ENCODE assay signal across 26 mouse cellular contexts in genomic region chr6:147416592-147416991, GRCm38 (mm10). TPM values are rescaled to one million over a fixed set of nuclear protein-coding genes. Genes with fewer than 3 reads are reported as not detected.
DNase-seq lines count a peak whose midpoint lies in the region; ATAC-seq and TF ChIP-seq lines count a peak whose summit lies in the region.
"Had no signal": no experiment of that assay in that cellular context is flagged by ENCODE, and none has a peak within 500 bp of the region (broad histone marks: within the 10 kb centered on the region; RNA-seq: fewer than 3 reads in every experiment).

No protein-coding gene starts in this region.

- no peak overlapping the region for H3K4me2 ChIP-seq in lung, embryonic 14.5 days
- no peak overlapping the region for H3K4me2 ChIP-seq in limb, embryonic 13.5 days (replicated peaks)
- H3K4me2 ChIP-seq in midbrain, embryonic 15.5 days, result no peak overlapping the region
- H3K4me2 ChIP-seq: hindbrain, embryonic 15.5 days; liver, embryonic 15.5 days; lung, embryonic 15.5 days; midbrain, embryonic 12.5 days; neural tube, embryonic 13.5 days had no signal

- no peaks in the 10 kb centered on the region for H3K27me3 ChIP-seq in lung, embryonic 14.5 days (ENCODE audit: insufficient read depth, low read length)
- H3K27me3 ChIP-seq in limb, embryonic 13.5 days, result peaks cover 6% of the 10 kb centered on the region; the same call in 1 of the 2 replicates
- H3K27me3 ChIP-seq in midbrain, embryonic 15.5 days (replicated peaks), result no peaks in the 10 kb centered on the region
- H3K27me3 ChIP-seq: CH12.LX; hindbrain, embryonic 15.5 days; liver, embryonic 15.5 days; lung, embryonic 15.5 days; midbrain, embryonic 12.5 days; neural tube, embryonic 13.5 days had no signal

- peak; percentile 34 for DNase-seq in embryo, embryonic 10.5 days (ENCODE audit: low spot score)
- no peak for DNase-seq in embryo, embryonic 10 days (ENCODE audit: low spot score)
- peak; percentile 55 for DNase-seq in lung, embryonic 14.5 days
- no peak for DNase-seq in lung, postnatal 4 days
- DNase-seq: adrenal gland, adult 8-10 months; cerebellum, adult 2 months; cerebellum, postnatal 14 days; heart, postnatal 14 days; kidney, adult 11 months; kidney, postnatal 10 days; layer of hippocampus, adult 9-11 months; right cerebral cortex, postnatal 14 days; thymus, postnatal 4 days had no signal

- no peaks in the 10 kb centered on the region for H3K9me3 ChIP-seq in lung, embryonic 14.5 days (ENCODE audit: low read depth, low read length)
- H3K9me3 ChIP-seq in limb, embryonic 13.5 days, result no peaks in the 10 kb centered on the region
- H3K9me3 ChIP-seq in midbrain, embryonic 15.5 days, result no peaks in the 10 kb centered on the region
- H3K9me3 ChIP-seq: hindbrain, embryonic 10.5 days; hindbrain, embryonic 15.5 days; liver, embryonic 15.5 days; lung, embryonic 15.5 days; midbrain, embryonic 12.5 days; neural tube, embryonic 13.5 days had no signal

- no peak overlapping the region for H3K9ac ChIP-seq in lung, embryonic 14.5 days
- H3K9ac ChIP-seq in limb, embryonic 13.5 days, result no peak overlapping the region
- H3K9ac ChIP-seq in midbrain, embryonic 15.5 days, result no peak overlapping the region
- H3K9ac ChIP-seq: hindbrain, embryonic 15.5 days; liver, embryonic 15.5 days; lung, embryonic 15.5 days; midbrain, embryonic 12.5 days; neural tube, embryonic 13.5 days had no signal

- H3K27ac ChIP-seq in lung, embryonic 14.5 days (ENCODE audit: low read depth), result no peak overlapping the region
- H3K27ac ChIP-seq in limb, embryonic 13.5 days, result no peak overlapping the region
- no peak overlapping the region for H3K27ac ChIP-seq in midbrain, embryonic 15.5 days
- H3K27ac ChIP-seq: hindbrain, embryonic 10.5 days; hindbrain, embryonic 15.5 days; liver, embryonic 15.5 days; lung, embryonic 15.5 days; midbrain, embryonic 12.5 days; neural tube, embryonic 13.5 days had no signal

- H3K4me3 ChIP-seq in lung, embryonic 14.5 days (ENCODE audit: low read depth, low read length), result no peak overlapping the region
- H3K4me3 ChIP-seq in limb, embryonic 13.5 days, result no peak overlapping the region
- H3K4me3 ChIP-seq in midbrain, embryonic 15.5 days, result no peak overlapping the region
- H3K4me3 ChIP-seq: hindbrain, embryonic 10.5 days; hindbrain, embryonic 15.5 days; liver, embryonic 15.5 days; lung, embryonic 15.5 days; midbrain, embryonic 12.5 days; neural tube, embryonic 13.5 days had no signal

- H3K36me3 ChIP-seq in lung, embryonic 14.5 days (ENCODE audit: insufficient read depth), result no peaks in the 10 kb centered on the region
- H3K36me3 ChIP-seq in limb, embryonic 13.5 days, result no peaks in the 10 kb centered on the region
- no peaks in the 10 kb centered on the region for H3K36me3 ChIP-seq in midbrain, embryonic 15.5 days (replicated peaks)
- H3K36me3 ChIP-seq: hindbrain, embryonic 10.5 days; hindbrain, embryonic 15.5 days; liver, embryonic 15.5 days; lung, embryonic 15.5 days; midbrain, embryonic 12.5 days; neural tube, embryonic 13.5 days had no signal

- ATAC-seq in lung, embryonic 14.5 days (ENCODE audit: insufficient read depth), result peak; percentile 52; the same call in 1 of the 2 replicates
- ATAC-seq in limb, embryonic 13.5 days (ENCODE audit: low FRiP score, low read depth), result peak; percentile 67; the same call in 1 of the 2 replicates
- no peak for ATAC-seq in erythroid progenitor cell, adult 5-6 weeks (replicated peaks; ENCODE audit: low FRiP score, poor library complexity, severe bottlenecking)
- no peak for ATAC-seq in midbrain, embryonic 15.5 days (replicated peaks)
- ATAC-seq: activated CD4-positive, CD25-positive, alpha-beta regulatory T cell, adult 4 months; forebrain, embryonic 16.5 days; inflammation-experienced regulatory T-cells, adult 6 months had no signal

- no peak for TF ChIP-seq CTCF in lung, embryonic 14.5 days (IDR thresholded peaks at IDR 0.05; ENCODE audit: low read depth)

- no peaks in the 10 kb centered on the region for H3K4me1 ChIP-seq in lung, embryonic 14.5 days (ENCODE audit: insufficient read depth)
- H3K4me1 ChIP-seq in limb, embryonic 13.5 days, result peaks cover 5% of the 10 kb centered on the region; the same call in 1 of the 2 replicates
- no peaks in the 10 kb centered on the region for H3K4me1 ChIP-seq in midbrain, embryonic 15.5 days
- H3K4me1 ChIP-seq: hindbrain, embryonic 10.5 days; hindbrain, embryonic 15.5 days; liver, embryonic 15.5 days; lung, embryonic 15.5 days; midbrain, embryonic 12.5 days; neural tube, embryonic 13.5 days had no signal

- WGBS in lung, embryonic 14.5 days, result 42% methylated on average over 3 of the region's 3 CpGs
- 29% methylated on average over 3 of the region's 3 CpGs for WGBS in limb, embryonic 13.5 days
- 87% methylated on average over 3 of the region's 3 CpGs for WGBS in midbrain, embryonic 15.5 days

RNA-seq across cellular contexts. Expression of gene Ccdc91, which starts 59.0 kb away (rescaled TPM):
- 22.9 and 23.4 TPM in 2 replicates for polyA plus RNA-seq in lung, embryonic 14.5 days (2014; fragmentation: Nextera tagmentation; extraction: Ambion mirVana)
- polyA plus RNA-seq in limb, embryonic 13.5 days (2015; fragmentation: Nextera tagmentation; extraction: Ambion mirVana), result 27.8 and 30.1 TPM in 2 replicates
- 1.7 TPM in 1 of 2 replicates, not detected in the other for total RNA-seq in erythroid progenitor cell, adult 5-6 weeks (2015; ENCODE audit: low replicate concordance)
- total RNA-seq in erythroid progenitor cell, adult 5-6 weeks (2017; ENCODE audit: low replicate concordance), result 1.5 and 4.0 TPM in 2 replicates
- 45.2 and 46.7 TPM in 2 replicates for polyA plus RNA-seq in midbrain, embryonic 15.5 days (2015; fragmentation: Nextera tagmentation; extraction: Ambion mirVana)

Comparison
In these comparisons a context has a peak if more than half of its experiments do, and no peak if none do; other contexts are left out.
1. DNase-seq: peak in embryo, embryonic 10.5 days (single experiment) and lung, embryonic 14.5 days (single experiment); none in embryo, embryonic 10 days (single experiment) and lung, postnatal 4 days (0 of 2).
2. ATAC-seq: peak in lung, embryonic 14.5 days (single experiment) and limb, embryonic 13.5 days (single experiment); none in erythroid progenitor cell, adult 5-6 weeks (single experiment) and midbrain, embryonic 15.5 days (single experiment).